Mouse (Mus musculus): ENCODE data around the gene Rbm33.
A peak's percentile ranks its signal among the peaks of the same experiment; 100 is the strongest.

The Rbm33 gene

GRCm38 (mm10) chr5:28402756-28403155, 85.8 kb downstream of the Rbm33 start:
- no peak for DNase-seq (ENCODE audit: extremely low read depth, low read depth)

- no peak for DNase-seq (ENCODE audit: extremely low read depth, low read depth)
These were observed 89.7 kb downstream of the Rbm33 start for GRCm38 (mm10) chr5:28406662-28407061.

- no peak for DNase-seq (ENCODE audit: extremely low read depth, low read depth)
These were observed 95.2 kb downstream of the Rbm33 start for GRCm38 (mm10) chr5:28412006-28412685.

- no peak for DNase-seq (ENCODE audit: extremely low read depth, low read depth)
These were observed 96.6 kb downstream of the Rbm33 start for GRCm38 (mm10) chr5:28413533-28413932.

GRCm38 (mm10) chr5:28414076-28414475, 97.2 kb downstream of the Rbm33 start:
- no peak for DNase-seq (ENCODE audit: extremely low read depth, low read depth)

- no peak for DNase-seq (ENCODE audit: extremely low read depth, low read depth)
These were observed 99.1 kb downstream of the Rbm33 start for GRCm38 (mm10) chr5:28416029-28416428.

- no peak for DNase-seq (ENCODE audit: extremely low read depth, low read depth)
These were observed 101.8 kb downstream of the Rbm33 start for GRCm38 (mm10) chr5:28418734-28419133.

- DNase-seq (ENCODE audit: extremely low read depth, low read depth) = no peak
These were observed 102.8 kb downstream of the Rbm33 start for GRCm38 (mm10) chr5:28419640-28420265.

- no peak for DNase-seq (ENCODE audit: extremely low read depth, low read depth)
These were observed 106.9 kb downstream of the Rbm33 start for GRCm38 (mm10) chr5:28423781-28424180.

GRCm38 (mm10) chr5:28425926-28426325, 109.0 kb downstream of the Rbm33 start:
- DNase-seq (ENCODE audit: extremely low read depth, low read depth) = no peak

- DNase-seq (ENCODE audit: extremely low read depth, low read depth) = no peak
These were observed 133.4 kb downstream of the Rbm33 start for GRCm38 (mm10) chr5:28450126-28450890.

- DNase-seq (ENCODE audit: extremely low read depth, low read depth) = peak; percentile 19
These were observed 134.2 kb downstream of the Rbm33 start for GRCm38 (mm10) chr5:28451053-28451638.

GRCm38 (mm10) chr5:28453086-28453485, 136.2 kb downstream of the Rbm33 start:
- DNase-seq (ENCODE audit: extremely low read depth, low read depth) = no peak

GRCm38 (mm10) chr5:28453523-28453922, 136.6 kb downstream of the Rbm33 start:
- no peak for DNase-seq (ENCODE audit: extremely low read depth, low read depth)

- DNase-seq (ENCODE audit: extremely low read depth, low read depth) = no peak
These were observed 137.6 kb downstream of the Rbm33 start for GRCm38 (mm10) chr5:28454546-28454945.

GRCm38 (mm10) chr5:28455721-28456120, 138.8 kb downstream of the Rbm33 start:
- no peak for DNase-seq (ENCODE audit: extremely low read depth, low read depth)

GRCm38 (mm10) chr5:28456366-28456765, 139.4 kb downstream of the Rbm33 start:
- no peak for DNase-seq (ENCODE audit: extremely low read depth, low read depth)

- DNase-seq (ENCODE audit: extremely low read depth, low read depth) = no peak
These were observed 141.2 kb downstream of the Rbm33 start for GRCm38 (mm10) chr5:28457921-28458641.

GRCm38 (mm10) chr5:28458821-28459240, 141.9 kb downstream of the Rbm33 start:
- no peak for DNase-seq (ENCODE audit: extremely low read depth, low read depth)

GRCm38 (mm10) chr5:28459456-28460225, 142.7 kb downstream of the Rbm33 start:
- DNase-seq (ENCODE audit: extremely low read depth, low read depth) = no peak
